Mouse (Mus musculus) liver, embryonic 13.5 days (tissue): Measurements from ENCODE around the gene Abhd8. TPM values are rescaled to one million over a fixed set of nuclear protein-coding genes. Genes with fewer than 3 reads are reported as not detected.
A peak's percentile ranks its signal among the peaks of the same experiment; 100 is the strongest.

ENCODE experiments used
- ATAC-seq: fragments of 200-750 bp; cut with Nextera tagmentation; 2 replicates; pipeline ENCODE4 v1.8.0; 2017; ENCODE audit warnings: low read depth, mild to moderate bottlenecking, moderate number of reproducible peaks, moderate library complexity
- DNase-seq: peaks from one replicate; pipeline ENCODE4 v3.0.0; 2022
- H3K27ac ChIP-seq: fragments of 300-500 bp; sonication (generic); 2 replicates; pipeline ENCODE4 v1.5.1; 2015; ENCODE audit warnings: moderate library complexity, mild to moderate bottlenecking, inconsistent platforms
- H3K27me3 ChIP-seq: fragments of 300-500 bp; sonication (generic); 2 replicates; pipeline ENCODE4 v1.6.1; 2015; ENCODE audit warnings: mild to moderate bottlenecking, inconsistent platforms
- H3K36me3 ChIP-seq: fragments of 300-500 bp; sonication (generic); 2 replicates; pipeline ENCODE4 v1.6.1; 2015; ENCODE audit warnings: mild to moderate bottlenecking, inconsistent platforms
- H3K4me1 ChIP-seq: fragments of 300-500 bp; sonication (generic); replicated peaks from 2 replicates; pipeline ENCODE4 v1.6.1; 2015; ENCODE audit warnings: inconsistent platforms
- H3K4me2 ChIP-seq: fragments of 300-500 bp; sonication (generic); 2 replicates; pipeline ENCODE4 v1.6.1; 2015; ENCODE audit warnings: inconsistent platforms, mild to moderate bottlenecking, moderate library complexity
- H3K4me3 ChIP-seq: fragments of 300-500 bp; sonication (generic); replicated peaks from 2 replicates; pipeline ENCODE4 v1.5.1; 2015; ENCODE audit warnings: mild to moderate bottlenecking, inconsistent platforms
- H3K9ac ChIP-seq: fragments of 300-500 bp; sonication (generic); 2 replicates; pipeline ENCODE4 v1.6.1; 2015; ENCODE audit warnings: mild to moderate bottlenecking, inconsistent platforms
- H3K9me3 ChIP-seq: fragments of 300-500 bp; sonication (generic); replicated peaks from 2 replicates; pipeline ENCODE4 v1.6.1; 2016; ENCODE audit warnings: inconsistent platforms
- WGBS: fragments of 180-500 bp; shearing (Covaris S2); methylation state at CpG from one replicate; pipeline ENCODE4 v1.1.7; 2015; ENCODE audit not compliant: insufficient replicate concordance; 5-methylcytosine and 5-hydroxymethylcytosine counted together
- polyA plus RNA-seq: library from polyadenylated mRNA; unstranded; fragments of >200 nt; fragmentation: Nextera tagmentation; extraction: Ambion mirVana; gene quantifications from 2 replicates; pipeline ENCODE4 v1.2.1, GENCODE M21; 2015

Gene Abhd8
- polyA plus RNA-seq, 1 experiment from 2014 or later = 13.2 TPM

- Histone ChIP-seq H3K4me1 (peaks cover 37% of the 10 kb centered on the region), H3K9ac (no peak overlapping the region), H3K4me2 (no peak overlapping the region), H3K27ac (peak overlapping the region; percentile 36; the same call in 1 of the 2 replicates), H3K27me3 (no peaks in the 10 kb centered on the region), H3K36me3 (peaks cover 24% of the 10 kb centered on the region), H3K9me3 (no peaks in the 10 kb centered on the region), H3K4me3 (no peak overlapping the region)
- ATAC-seq (peak; percentile 21; the same call in 1 of the 2 replicates), DNase-seq (no peak)
- 52% methylated on average over 11 of the region's 11 CpGs for whole genome bisulfite sequencing
These were observed 33.0 kb upstream of the Abhd8 start for GRCm38 (mm10) chr8:71496481-71496880.

- H3K27me3 ChIP-seq = no peaks in the 10 kb centered on the region
These were observed 32.4 kb upstream of the Abhd8 start for GRCm38 (mm10) chr8:71495811-71496210.

GRCm38 (mm10) chr8:71495039-71495438 is 31.6 kb upstream of the Abhd8 start:
- Histone ChIP-seq H3K4me2 (no peak overlapping the region), H3K4me3 (no peak overlapping the region), H3K27me3 (no peaks in the 10 kb centered on the region), H3K27ac (no peak overlapping the region), H3K9ac (no peak overlapping the region), H3K4me1 (peaks cover 40% of the 10 kb centered on the region), H3K36me3 (peaks cover 38% of the 10 kb centered on the region), H3K9me3 (no peaks in the 10 kb centered on the region)
- WGBS = 28% methylated on average over 16 of the region's 16 CpGs
- peak; percentile 59 for DNase-seq
- peak; percentile 27; the same call in 1 of the 2 replicates for ATAC-seq

More at GRCm38 (mm10) chr8:71495811-71496210, 32.4 kb upstream of the Abhd8 start:
- H3K36me3 ChIP-seq = peaks cover 31% of the 10 kb centered on the region
- H3K9me3 ChIP-seq = no peaks in the 10 kb centered on the region
- H3K4me2 ChIP-seq = no peak overlapping the region
- DNase-seq = no peak
- 79% methylated on average over 5 of the region's 5 CpGs for WGBS
- ATAC-seq = no peak
- H3K4me1 ChIP-seq = peaks cover 37% of the 10 kb centered on the region
- H3K9ac ChIP-seq = no peak overlapping the region
- H3K4me3 ChIP-seq = no peak overlapping the region
- H3K27ac ChIP-seq = peak overlapping the region; percentile 36; the same call in 1 of the 2 replicates

GRCm38 (mm10) chr8:71488454-71488853 is 25.0 kb upstream of the Abhd8 start:
- H3K9me3 ChIP-seq = no peaks in the 10 kb centered on the region
- H3K4me3 ChIP-seq = peak overlapping the region; percentile 83
- DNase-seq (peak; percentile 85), ATAC-seq (peak; percentile 85)
- H3K27ac ChIP-seq = peak overlapping the region; percentile 79
- peak overlapping the region; percentile 84 for H3K9ac ChIP-seq
- peaks cover 35% of the 10 kb centered on the region for H3K36me3 ChIP-seq
- under 1% methylated on average over 22 of the region's 22 CpGs for WGBS
- peaks cover 58% of the 10 kb centered on the region for H3K4me1 ChIP-seq
- peak overlapping the region; percentile 99 for H3K4me2 ChIP-seq
- H3K27me3 ChIP-seq = no peaks in the 10 kb centered on the region; the same call in 1 of the 2 replicates

GRCm38 (mm10) chr8:71487691-71488445 is 24.4 kb upstream of the Abhd8 start, which contains the start of gene Gtpbp3:
Gtpbp3 (plus strand) TSS chr8:71488103.
- H3K9me3 ChIP-seq = no peaks in the 10 kb centered on the region
- peak; percentile 44 for ATAC-seq

GRCm38 (mm10) chr8:71486136-71486529 is 22.7 kb upstream of the Abhd8 start:
- no peak overlapping the region for H3K9ac ChIP-seq
- H3K9me3 ChIP-seq = no peaks in the 10 kb centered on the region
- WGBS = 27% methylated on average over 7 of the region's 7 CpGs
- H3K27me3 ChIP-seq = peaks cover 14% of the 10 kb centered on the region
- H3K4me3 ChIP-seq = peak overlapping the region; percentile 65; the same call in 1 of the 2 replicates
- DNase-seq (no peak), ATAC-seq (no peak)
- H3K36me3 ChIP-seq = peaks cover 14% of the 10 kb centered on the region
- peaks cover 57% of the 10 kb centered on the region for H3K4me1 ChIP-seq
- no peak overlapping the region for H3K27ac ChIP-seq
- H3K4me2 ChIP-seq = peak overlapping the region; percentile 87

More at GRCm38 (mm10) chr8:71487691-71488445, 24.4 kb upstream of the Abhd8 start, which contains the start of gene Gtpbp3:
- Histone ChIP-seq H3K27ac (peak within 1 kb of the TSS; percentile 79), H3K27me3 (no peaks in the 10 kb centered on the region; the same call in 1 of the 2 replicates), H3K4me3 (peak within 1 kb of the TSS; percentile 83), H3K4me1 (peaks cover 55% of the 10 kb centered on the region), H3K9ac (peak within 1 kb of the TSS; percentile 84), H3K36me3 (peaks cover 30% of the 10 kb centered on the region), H3K4me2 (peak within 1 kb of the TSS; percentile 99)
- under 1% methylated on average over 33 of the region's 33 CpGs for WGBS
- DNase-seq = peak; percentile 64

- peaks cover 64% of the 10 kb centered on the region for H3K4me1 ChIP-seq
- ATAC-seq = peak; percentile 24; the same call in 1 of the 2 replicates
- DNase-seq = peak; percentile 57
- H3K4me3 ChIP-seq = peak within 1 kb of the TSS; percentile 65
- peaks cover 21% of the 10 kb centered on the region for H3K27me3 ChIP-seq
- H3K9me3 ChIP-seq = no peaks in the 10 kb centered on the region
- H3K36me3 ChIP-seq = peaks cover 7% of the 10 kb centered on the region
- H3K27ac ChIP-seq = no peak within 1 kb of the TSS
- H3K4me2 ChIP-seq = peak within 1 kb of the TSS; percentile 87
- WGBS = 6% methylated on average over 57 of the region's 58 CpGs
- peak within 1 kb of the TSS; percentile 74 for H3K9ac ChIP-seq
These were observed 22.0 kb upstream of the Abhd8 start, which contains the start of gene Ano8 for GRCm38 (mm10) chr8:71485142-71486135. Ano8 (minus strand) TSS chr8:71485963.

GRCm38 (mm10) chr8:71484736-71485135 is 21.3 kb upstream of the Abhd8 start:
- Histone ChIP-seq H3K27ac (no peak overlapping the region), H3K9me3 (no peaks in the 10 kb centered on the region), H3K4me2 (peak overlapping the region; percentile 87), H3K4me1 (peaks cover 64% of the 10 kb centered on the region), H3K36me3 (no peaks in the 10 kb centered on the region; the same call in 1 of the 2 replicates), H3K9ac (no peak overlapping the region), H3K27me3 (peaks cover 23% of the 10 kb centered on the region), H3K4me3 (0 out of 2 replicates have a peak overlapping the region, but pooled peaks have one; percentile 65)
- ATAC-seq = no peak
- DNase-seq = no peak
- 85% methylated on average over 19 of the region's 19 CpGs for WGBS

- ATAC-seq = no peak
- 44% methylated on average over 8 of the region's 8 CpGs for WGBS
- H3K36me3 ChIP-seq = no peaks in the 10 kb centered on the region
- H3K9ac ChIP-seq = no peak overlapping the region
- H3K4me1 ChIP-seq = peaks cover 61% of the 10 kb centered on the region
- peaks cover 23% of the 10 kb centered on the region for H3K27me3 ChIP-seq
- no peaks in the 10 kb centered on the region for H3K9me3 ChIP-seq
- H3K4me2 ChIP-seq = no peak overlapping the region
- H3K4me3 ChIP-seq = no peak overlapping the region
- H3K27ac ChIP-seq = no peak overlapping the region
- DNase-seq = peak; percentile 65
These were observed 20.5 kb upstream of the Abhd8 start for GRCm38 (mm10) chr8:71483932-71484331.

GRCm38 (mm10) chr8:71478943-71479342 is 15.5 kb upstream of the Abhd8 start:
- Histone ChIP-seq H3K4me1 (peaks cover 48% of the 10 kb centered on the region), H3K36me3 (peaks cover 14% of the 10 kb centered on the region), H3K4me2 (no peak overlapping the region), H3K27ac (no peak overlapping the region), H3K9ac (no peak overlapping the region), H3K4me3 (no peak overlapping the region), H3K9me3 (no peaks in the 10 kb centered on the region), H3K27me3 (peaks cover 40% of the 10 kb centered on the region)
- 71% methylated on average over 11 of the region's 11 CpGs for WGBS
- no peak for DNase-seq
- no peak for ATAC-seq
